In genomic region chr9:57956196-57956837, GRCm38 (mm10) we compare ENCODE assay signal across 1 mouse cellular context.
TF ChIP-seq lines count a peak whose summit lies in the region.

No protein-coding gene starts in this region.

TF ChIP-seq in CH12.LX, 34 proteins besides CTCF, POLR2A, EP300 and RAD21 (continued from another document):
- TF ChIP-seq BHLHE40 (IDR thresholded peaks at IDR 0.05; ENCODE audit: low read depth, low read length) (peak; percentile 91), MAX (IDR thresholded peaks at IDR 0.05; ENCODE audit: low read length) (0 out of 2 replicates have a peak, but pooled peaks have one; percentile 25), POLR2AphosphoS2 (IDR thresholded peaks at IDR 0.05; ENCODE audit: low read depth, low read length) (no peak), MXI1 (IDR thresholded peaks at IDR 0.05; ENCODE audit: low read depth, low read length) (no peak), UBTF (IDR thresholded peaks at IDR 0.05; ENCODE audit: low read depth, low read length) (no peak), GABPA (IDR thresholded peaks at IDR 0.05; ENCODE audit: insufficient replicate concordance, low read depth, low read length) (no peak), ZC3H11A (IDR thresholded peaks at IDR 0.05; ENCODE audit: low read depth, low read length) (no peak), CHD2 (IDR thresholded peaks at IDR 0.05; ENCODE audit: low read length) (no peak), ZMIZ1 (IDR thresholded peaks at IDR 0.05; ENCODE audit: low read depth, low read length) (peak; percentile 27; the same call in 1 of the 2 replicates), USF2 (conservative IDR thresholded peaks at IDR 0.05; ENCODE audit: low read depth, low read length) (peak; percentile 76), USF1 (IDR thresholded peaks at IDR 0.05; ENCODE audit: low read depth, low read length) (peak; percentile 67)
TF ChIP-seq in CH12.LX: peak in this region for 5.
